Mouse (Mus musculus): ENCODE results near the gene Parp16. TPM values are rescaled to one million over a fixed set of nuclear protein-coding genes. Genes with fewer than 3 reads are reported as not detected.

The Parp16 gene
- 7.1 and 7.2 TPM in 2 replicates for polyA plus RNA-seq (2012; rRNA removed)

DNA sequence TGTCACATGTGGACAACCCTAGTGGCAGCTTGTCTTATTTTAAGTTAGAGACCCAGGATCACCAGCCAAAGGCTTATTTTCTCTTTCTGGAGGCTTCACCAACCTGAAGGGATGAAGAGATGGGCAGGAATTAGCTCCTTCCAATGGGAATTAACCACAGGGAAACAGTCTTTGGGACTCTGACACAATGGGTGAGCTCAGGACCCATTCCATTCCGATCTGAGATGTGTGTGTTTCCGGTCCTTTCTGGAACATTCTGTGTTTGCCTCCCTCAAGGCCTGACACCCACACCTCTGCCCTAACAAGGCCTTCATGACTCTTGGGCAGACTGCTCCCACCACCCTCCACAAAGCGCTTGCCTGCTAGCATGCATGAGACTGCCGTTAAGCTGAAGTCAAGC is at the start of gene Parp16:
TSS of gene Parp16 (plus strand) at position 301 of the 400 bp plus-strand sequence.

DNA sequence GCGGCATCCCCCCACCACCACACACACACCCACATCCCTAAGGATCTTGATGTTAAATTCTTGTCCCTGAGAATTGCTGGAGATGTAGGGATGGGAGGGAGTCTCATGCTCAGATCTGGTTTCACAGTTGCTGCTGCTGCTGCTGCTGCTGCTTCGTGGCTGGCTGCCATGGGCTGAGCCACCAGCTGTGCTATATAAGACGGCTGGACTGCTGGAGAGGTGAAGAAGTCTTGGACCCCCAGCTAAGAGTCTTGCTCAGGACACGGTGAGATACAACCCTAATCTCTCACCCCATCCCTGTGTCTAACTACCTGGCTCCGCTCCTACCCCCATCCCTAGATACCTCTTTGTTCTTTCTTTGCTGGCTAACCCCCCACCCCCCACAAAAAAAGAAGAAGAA is 69.8 kb downstream of the Parp16 start, which contains the start of gene Cilp:
TSS of gene Cilp (plus strand) at position 222 of the 400 bp plus-strand sequence.

Other genes with a start within 250 kb of the Parp16 start
- gene Slc24a1, start 243.7 kb upstream of the Parp16 start, polyA plus RNA-seq (2012; rRNA removed), result 0.09 and 0.16 TPM in 2 replicates
- 27.6 and 29.4 TPM in 2 replicates for gene Ints14, start 234.4 kb upstream of the Parp16 start, polyA plus RNA-seq (2012; rRNA removed)
- 135 and 146 TPM in 2 replicates for gene Hacd3, start 173.7 kb upstream of the Parp16 start, polyA plus RNA-seq (2012; rRNA removed)
- 53.9 and 56.0 TPM in 2 replicates for gene Dpp8, start 162.9 kb upstream of the Parp16 start, polyA plus RNA-seq (2012; rRNA removed)
- 32.3 and 33.8 TPM in 2 replicates for gene Igdcc4, start 93.9 kb upstream of the Parp16 start, polyA plus RNA-seq (2012; rRNA removed)
- gene Igdcc3, start 54.2 kb upstream of the Parp16 start, polyA plus RNA-seq (2012; rRNA removed), result 6.8 and 7.3 TPM in 2 replicates
- 0.17 and 0.44 TPM in 2 replicates for gene Cilp, start 69.8 kb downstream of the Parp16 start, polyA plus RNA-seq (2012; rRNA removed)
- 18.9 and 21.6 TPM in 2 replicates for gene Clpx, start 98.9 kb downstream of the Parp16 start, polyA plus RNA-seq (2012; rRNA removed)
- gene Pdcd7, start 150.8 kb downstream of the Parp16 start, polyA plus RNA-seq (2012; rRNA removed), result 14.4 and 15.0 TPM in 2 replicates
- gene Ubap1l, start 165.7 kb downstream of the Parp16 start, polyA plus RNA-seq (2012; rRNA removed), result 10.0 and 13.3 TPM in 2 replicates
- gene Kbtbd13, start 196.3 kb downstream of the Parp16 start, polyA plus RNA-seq (2012; rRNA removed), result 0.71 and 0.73 TPM in 2 replicates
- gene Rasl12, start 203.2 kb downstream of the Parp16 start, polyA plus RNA-seq (2012; rRNA removed), result 6.5 and 7.2 TPM in 2 replicates
- gene Slc51b, start 227.6 kb downstream of the Parp16 start, polyA plus RNA-seq (2012; rRNA removed), result not detected in 2 replicates
- 22.2 and 23.2 TPM in 2 replicates for gene Mtfmt, start 240.4 kb downstream of the Parp16 start, polyA plus RNA-seq (2012; rRNA removed)

All from central nervous system, embryonic 18 days (tissue).